Mouse (Mus musculus) CD4-positive, CD25-positive, alpha-beta regulatory T cell, adult 4 months (primary cell): ENCODE results near the gene Rassf1. TPM values are rescaled to one million over a fixed set of nuclear protein-coding genes. Genes with fewer than 3 reads are reported as not detected.
"Not testable (repeated sequence)": the region's sequence is repeated elsewhere in the genome, so short reads cannot be mapped to it uniquely, and the experiment has no call there.

Experiments
- ATAC-seq: one replicate; pipeline ENCODE4 v1.8.0; 2017
- polyA plus RNA-seq, 2 experiments: library from polyadenylated mRNA; unstranded; fragments of 100-300 nt; shearing (Covaris generic); gene quantifications; one replicate each; pipeline ENCODE4 v1.2.1; 2017

Rassf1 gene
- polyA plus RNA-seq, 2 experiments from 2014 or later: 77.8 to 89.5 TPM

- ATAC-seq: peak; percentile 97
These were observed 11.8 kb downstream of the Rassf1 start, which contains the start of gene Tusc2 for GRCm38 (mm10) chr9:107563029-107563581. Tusc2 (plus strand) TSS chr9:107563255.

GRCm38 (mm10) chr9:107565556-107565955, 14.2 kb downstream of the Rassf1 start:
- ATAC-seq: not testable (repeated sequence)

- no peak for ATAC-seq
These were observed 14.8 kb downstream of the Rassf1 start for GRCm38 (mm10) chr9:107566041-107566709.

GRCm38 (mm10) chr9:107566855-107567254, 15.5 kb downstream of the Rassf1 start:
- no peak for ATAC-seq

GRCm38 (mm10) chr9:107567702-107568319, 16.5 kb downstream of the Rassf1 start, which contains the start of gene Hyal2:
Hyal2 (plus strand) TSS chr9:107567945.
- no peak for ATAC-seq

- peak; percentile 92 for ATAC-seq
These were observed 17.2 kb downstream of the Rassf1 start for GRCm38 (mm10) chr9:107568331-107569261.

GRCm38 (mm10) chr9:107569270-107569669, 17.9 kb downstream of the Rassf1 start:
- ATAC-seq: peak; percentile 5

- ATAC-seq: no peak
These were observed 18.7 kb downstream of the Rassf1 start for GRCm38 (mm10) chr9:107570016-107570415.

- no peak for ATAC-seq
These were observed 19.5 kb downstream of the Rassf1 start for GRCm38 (mm10) chr9:107570845-107571244.

GRCm38 (mm10) chr9:107571534-107572326, 20.4 kb downstream of the Rassf1 start:
- no peak for ATAC-seq

- no peak for ATAC-seq
These were observed 20.9 kb downstream of the Rassf1 start for GRCm38 (mm10) chr9:107572327-107572662.

- not testable (repeated sequence) for ATAC-seq
These were observed 22.4 kb downstream of the Rassf1 start for GRCm38 (mm10) chr9:107573774-107574173.

GRCm38 (mm10) chr9:107575579-107576356, 24.4 kb downstream of the Rassf1 start:
- ATAC-seq: no peak

- ATAC-seq: no peak
These were observed 25.2 kb downstream of the Rassf1 start, which contains the start of gene Hyal1 for GRCm38 (mm10) chr9:107576357-107577107. Hyal1 (plus strand) TSS chr9:107576927.

- ATAC-seq: no peak
These were observed 26.5 kb downstream of the Rassf1 start for GRCm38 (mm10) chr9:107577871-107578270.

- ATAC-seq: no peak
These were observed 27.2 kb downstream of the Rassf1 start, which contains the start of gene Naa80 for GRCm38 (mm10) chr9:107578587-107578986. Naa80 (plus strand) TSS chr9:107578887.

GRCm38 (mm10) chr9:107579023-107579900, 27.9 kb downstream of the Rassf1 start:
- ATAC-seq: no peak

- peak; percentile 96 for ATAC-seq
These were observed 29.4 kb downstream of the Rassf1 start, which contains the start of gene Hyal3 for GRCm38 (mm10) chr9:107580501-107581317. Hyal3 (plus strand) TSS chr9:107580818.
